Mouse (Mus musculus) intestine, embryonic 14.5 days (tissue): ENCODE data around the gene Rpl4. TPM values are rescaled to one million over a fixed set of nuclear protein-coding genes. Genes with fewer than 3 reads are reported as not detected.

Source experiments
- ATAC-seq: fragments of 200-750 bp; cut with Nextera tagmentation; replicated peaks from 2 replicates; pipeline ENCODE4 v1.8.0; 2017; ENCODE audit warnings: low read depth, moderate number of reproducible peaks, moderate TSS enrichment, moderate library complexity; ENCODE audit not compliant: low FRiP score, low TSS enrichment
- DNase-seq: peaks from one replicate; pipeline ENCODE4 v3.0.0-alpha.2; 2018; ENCODE audit warnings: low spot score
- H3K27ac ChIP-seq: fragments of 300-500 bp; sonication (generic); 2 replicates; pipeline ENCODE4 v1.5.1; 2014; ENCODE audit warnings: low read depth, mild to moderate bottlenecking, control low read depth
- H3K27me3 ChIP-seq: fragments of 300-500 bp; sonication (generic); replicated peaks from 2 replicates; pipeline ENCODE4 v1.6.1; 2014; ENCODE audit warnings: low read length, control low read depth; ENCODE audit not compliant: control insufficient read depth, insufficient read depth
- H3K36me3 ChIP-seq: fragments of 300-500 bp; sonication (generic); 2 replicates; pipeline ENCODE4 v1.6.1; 2014; ENCODE audit warnings: low read length, control low read depth; ENCODE audit not compliant: control insufficient read depth, insufficient read depth
- H3K4me1 ChIP-seq: fragments of 300-500 bp; sonication (generic); replicated peaks from 2 replicates; pipeline ENCODE4 v1.6.1; 2014; ENCODE audit warnings: low read length, control low read depth, mixed read lengths; ENCODE audit not compliant: control insufficient read depth, insufficient read depth
- H3K4me2 ChIP-seq: fragments of 300-500 bp; sonication (generic); 2 replicates; pipeline ENCODE4 v1.6.1; 2014; ENCODE audit warnings: low read length
- H3K4me3 ChIP-seq: fragments of 300-500 bp; sonication (generic); 2 replicates; pipeline ENCODE4 v1.5.1; 2014; ENCODE audit warnings: low read depth, low read length, control low read depth, mixed read lengths
- H3K9ac ChIP-seq: fragments of 300-500 bp; sonication (generic); 2 replicates; pipeline ENCODE4 v1.6.1; 2014; ENCODE audit warnings: mild to moderate bottlenecking, low read length
- H3K9me3 ChIP-seq: fragments of 300-500 bp; sonication (generic); 2 replicates; pipeline ENCODE4 v1.6.1; 2016; ENCODE audit warnings: low read length, control low read depth; ENCODE audit not compliant: control insufficient read depth
- WGBS: fragments of 180-500 bp; shearing (Covaris S2); extraction: QIAGEN DNeasy Blood & Tissue Kit; methylation state at CpG from one replicate; pipeline ENCODE4 v1.1.7; 2014; 5-methylcytosine and 5-hydroxymethylcytosine counted together
- polyA plus RNA-seq: library from polyadenylated mRNA; unstranded; fragments of >200 nt; fragmentation: Nextera tagmentation; extraction: Ambion mirVana; gene quantifications from 2 replicates; pipeline ENCODE4 v1.2.1, GENCODE M21; 2014

Rpl4 gene
- polyA plus RNA-seq, 1 experiment from 2014 or later = 1,426 TPM

- Histone ChIP-seq H3K9ac (no peak overlapping the region), H3K36me3 (peaks cover 47% of the 10 kb centered on the region)
These were observed 29.2 kb downstream of the Rpl4 start for GRCm38 (mm10) chr9:64202331-64202730.

GRCm38 (mm10) chr9:64202866-64203265, 29.7 kb downstream of the Rpl4 start:
- ATAC-seq = no peak
- no peaks in the 10 kb centered on the region; the same call in 1 of the 2 replicates for H3K4me1 ChIP-seq
- H3K4me2 ChIP-seq = no peak overlapping the region
- no peak for DNase-seq
- H3K27ac ChIP-seq = no peak overlapping the region
- H3K9me3 ChIP-seq = no peaks in the 10 kb centered on the region
- H3K9ac ChIP-seq = no peak overlapping the region
- H3K4me3 ChIP-seq = no peak overlapping the region
- H3K36me3 ChIP-seq = peaks cover 47% of the 10 kb centered on the region
- H3K27me3 ChIP-seq = no peaks in the 10 kb centered on the region

More at GRCm38 (mm10) chr9:64202331-64202730, 29.2 kb downstream of the Rpl4 start:
- Histone ChIP-seq H3K4me2 (no peak overlapping the region), H3K27ac (no peak overlapping the region), H3K4me3 (no peak overlapping the region), H3K27me3 (no peaks in the 10 kb centered on the region), H3K9me3 (no peaks in the 10 kb centered on the region), H3K4me1 (no peaks in the 10 kb centered on the region; the same call in 1 of the 2 replicates)
- DNase-seq = no peak
- ATAC-seq = no peak

- WGBS = 80% methylated on average over 3 of the region's 3 CpGs
These were observed 34.4 kb downstream of the Rpl4 start for GRCm38 (mm10) chr9:64207509-64208084.

GRCm38 (mm10) chr9:64214452-64214851, 41.3 kb downstream of the Rpl4 start:
- H3K9ac ChIP-seq = no peak overlapping the region
- no peak overlapping the region for H3K4me3 ChIP-seq
- 88% methylated on average over 17 of the region's 17 CpGs for WGBS
- no peaks in the 10 kb centered on the region for H3K27me3 ChIP-seq
- peaks cover 7% of the 10 kb centered on the region; the same call in 1 of the 2 replicates for H3K4me1 ChIP-seq
- DNase-seq (no peak), ATAC-seq (no peak)
- H3K36me3 ChIP-seq = peaks cover 31% of the 10 kb centered on the region
- H3K9me3 ChIP-seq = no peaks in the 10 kb centered on the region
- no peak overlapping the region for H3K4me2 ChIP-seq
- no peak overlapping the region for H3K27ac ChIP-seq

More at GRCm38 (mm10) chr9:64207509-64208084, 34.4 kb downstream of the Rpl4 start:
- H3K36me3 ChIP-seq = peaks cover 78% of the 10 kb centered on the region
- H3K27ac ChIP-seq = no peak overlapping the region
- no peak overlapping the region for H3K4me2 ChIP-seq
- H3K9ac ChIP-seq = no peak overlapping the region
- H3K4me3 ChIP-seq = no peak overlapping the region
- H3K27me3 ChIP-seq = no peaks in the 10 kb centered on the region
- ATAC-seq (no peak), DNase-seq (no peak)
- H3K4me1 ChIP-seq = no peaks in the 10 kb centered on the region
- no peaks in the 10 kb centered on the region for H3K9me3 ChIP-seq

GRCm38 (mm10) chr9:64216090-64216489, 42.9 kb downstream of the Rpl4 start:
- DNase-seq = no peak
- Histone ChIP-seq H3K36me3 (peaks cover 19% of the 10 kb centered on the region), H3K4me3 (no peak overlapping the region), H3K27ac (no peak overlapping the region), H3K4me2 (no peak overlapping the region), H3K4me1 (peaks cover 9% of the 10 kb centered on the region; the same call in 1 of the 2 replicates), H3K9ac (no peak overlapping the region), H3K9me3 (no peaks in the 10 kb centered on the region), H3K27me3 (no peaks in the 10 kb centered on the region)
- no peak for ATAC-seq
- WGBS = 43% methylated on average over 4 of the region's 4 CpGs

GRCm38 (mm10) chr9:64216641-64217040, 43.5 kb downstream of the Rpl4 start:
- H3K4me2 ChIP-seq = no peak overlapping the region
- H3K27ac ChIP-seq = no peak overlapping the region
- no peak overlapping the region for H3K4me3 ChIP-seq
- H3K36me3 ChIP-seq = peaks cover 14% of the 10 kb centered on the region
- no peaks in the 10 kb centered on the region for H3K27me3 ChIP-seq
- ATAC-seq (no peak), DNase-seq (no peak)
- no peak overlapping the region for H3K9ac ChIP-seq
- no peaks in the 10 kb centered on the region for H3K9me3 ChIP-seq
- WGBS = 93% methylated on average over 2 of the region's 2 CpGs
- peaks cover 9% of the 10 kb centered on the region; the same call in 1 of the 2 replicates for H3K4me1 ChIP-seq

- no peak overlapping the region for H3K27ac ChIP-seq
- H3K27me3 ChIP-seq = no peaks in the 10 kb centered on the region
- H3K4me3 ChIP-seq = no peak overlapping the region
- peaks cover 2% of the 10 kb centered on the region; the same call in 1 of the 2 replicates for H3K36me3 ChIP-seq
- no peak for ATAC-seq
- no peak overlapping the region for H3K9ac ChIP-seq
- no peaks in the 10 kb centered on the region for H3K9me3 ChIP-seq
- DNase-seq = no peak
- H3K4me2 ChIP-seq = no peak overlapping the region
- H3K4me1 ChIP-seq = peaks cover 9% of the 10 kb centered on the region; the same call in 1 of the 2 replicates
These were observed 44.7 kb downstream of the Rpl4 start for GRCm38 (mm10) chr9:64217887-64218286.

GRCm38 (mm10) chr9:64219305-64219704, 46.1 kb downstream of the Rpl4 start:
- Histone ChIP-seq H3K4me2 (no peak overlapping the region), H3K9ac (no peak overlapping the region), H3K36me3 (no peaks in the 10 kb centered on the region), H3K9me3 (no peaks in the 10 kb centered on the region), H3K27ac (no peak overlapping the region), H3K4me1 (peaks cover 9% of the 10 kb centered on the region; the same call in 1 of the 2 replicates), H3K4me3 (no peak overlapping the region), H3K27me3 (no peaks in the 10 kb centered on the region)
- DNase-seq (no peak), ATAC-seq (no peak)
- 86% methylated on average over 1 of the region's 1 CpGs for WGBS

- no peaks in the 10 kb centered on the region for H3K27me3 ChIP-seq
- no peak overlapping the region for H3K4me3 ChIP-seq
- H3K9me3 ChIP-seq = no peaks in the 10 kb centered on the region
- ATAC-seq (no peak), DNase-seq (no peak)
- no peak overlapping the region for H3K27ac ChIP-seq
- WGBS = 80% methylated on average over 10 of the region's 10 CpGs
- H3K9ac ChIP-seq = no peak overlapping the region
- no peaks in the 10 kb centered on the region for H3K36me3 ChIP-seq
- H3K4me2 ChIP-seq = no peak overlapping the region
- peaks cover 9% of the 10 kb centered on the region; the same call in 1 of the 2 replicates for H3K4me1 ChIP-seq
These were observed 46.7 kb downstream of the Rpl4 start for GRCm38 (mm10) chr9:64219772-64220420.
